8 mouse cellular contexts compared by ENCODE assay signal in genomic region chr6:125349575-125350230, GRCm38 (mm10). TPM values are rescaled to one million over a fixed set of nuclear protein-coding genes. Genes with fewer than 3 reads are reported as not detected.
DNase-seq lines count a peak whose midpoint lies in the region; ATAC-seq and TF ChIP-seq lines count a peak whose summit lies in the region.

No protein-coding gene starts in this region.

- peak overlapping the region; percentile 90 for H3K27ac ChIP-seq in spleen, adult 2 months (ENCODE audit: insufficient read depth, low read length)
- peak overlapping the region; percentile 86 for H3K27ac ChIP-seq in heart, embryonic 10.5 days
- H3K27ac ChIP-seq in kidney, adult 2 months (ENCODE audit: insufficient read depth, low read depth, low read length), result peak overlapping the region; percentile 92
- peak overlapping the region; percentile 96 for H3K27ac ChIP-seq in lung, embryonic 16.5 days (ENCODE audit: low read length)
- H3K27ac ChIP-seq in olfactory bulb, adult 2 months (ENCODE audit: insufficient read depth, low read depth, low read length), result peak overlapping the region; percentile 43; the same call in 1 of the 2 replicates

- no peaks in the 10 kb centered on the region for H3K9me3 ChIP-seq in heart, embryonic 10.5 days
- H3K9me3 ChIP-seq in lung, embryonic 16.5 days (ENCODE audit: control insufficient read depth, low read length), result no peaks in the 10 kb centered on the region

- H3K4me1 ChIP-seq in spleen, adult 2 months (ENCODE audit: control insufficient read depth, insufficient read depth, insufficient read length), result peaks cover 11% of the 10 kb centered on the region; the same call in 1 of the 2 replicates
- peaks cover 58% of the 10 kb centered on the region for H3K4me1 ChIP-seq in heart, embryonic 10.5 days
- H3K4me1 ChIP-seq in kidney, adult 2 months (ENCODE audit: control insufficient read depth, insufficient read depth, low read length), result peaks cover 30% of the 10 kb centered on the region
- H3K4me1 ChIP-seq in lung, embryonic 16.5 days (replicated peaks; ENCODE audit: control insufficient read depth, insufficient read depth, low read length), result peaks cover 57% of the 10 kb centered on the region
- H3K4me1 ChIP-seq in olfactory bulb, adult 2 months (ENCODE audit: control insufficient read depth, insufficient read depth, low read length), result peaks cover 41% of the 10 kb centered on the region

- peak overlapping the region; percentile 80 for H3K9ac ChIP-seq in lung, embryonic 16.5 days (ENCODE audit: low read length)

- no peak for TF ChIP-seq CTCF in spleen, adult 2 months (IDR thresholded peaks at IDR 0.05; ENCODE audit: extremely low read depth, insufficient read depth, insufficient read length, insufficient replicate concordance)
- no peak for TF ChIP-seq CTCF in kidney, adult 2 months (conservative IDR thresholded peaks at IDR 0.05; ENCODE audit: insufficient read depth, insufficient read length, low read depth, low read length)
- TF ChIP-seq CTCF in olfactory bulb, adult 2 months (IDR thresholded peaks at IDR 0.05; ENCODE audit: insufficient read depth, low read depth, low read length), result no peak

- DNase-seq in spleen, adult 2 months (ENCODE audit: low read depth in 1 of 2, low spot score in 2 of 2), result peak in 1 of 2 experiments; percentile 42
- no peak for DNase-seq in spleen, postnatal 14 days (ENCODE audit: low spot score in 2 of 2)
- peak; percentile 85 for DNase-seq in embryo, embryonic 11 days
- DNase-seq in heart, embryonic 10.5 days (ENCODE audit: low spot score), result no peak
- peak; percentile 83 for DNase-seq in kidney, adult 2 months
- DNase-seq in layer of hippocampus, postnatal 36 days, result no peak

- H3K36me3 ChIP-seq in spleen, adult 2 months (ENCODE audit: control insufficient read depth, insufficient read depth, low read length), result no peaks in the 10 kb centered on the region
- no peaks in the 10 kb centered on the region for H3K36me3 ChIP-seq in heart, embryonic 10.5 days
- H3K36me3 ChIP-seq in kidney, adult 2 months (ENCODE audit: control insufficient read depth, insufficient read depth, low read length), result no peaks in the 10 kb centered on the region
- H3K36me3 ChIP-seq in lung, embryonic 16.5 days (ENCODE audit: control insufficient read depth, insufficient read depth, low read length), result no peaks in the 10 kb centered on the region

- H3K4me3 ChIP-seq in spleen, adult 2 months (ENCODE audit: extremely low read depth, insufficient read depth, insufficient read length), result peak overlapping the region; percentile 71
- H3K4me3 ChIP-seq in heart, embryonic 10.5 days, result peak overlapping the region; percentile 78
- peak overlapping the region; percentile 91 for H3K4me3 ChIP-seq in kidney, adult 2 months (ENCODE audit: insufficient read depth, low read depth, low read length)
- H3K4me3 ChIP-seq in lung, embryonic 16.5 days (ENCODE audit: low read length), result peak overlapping the region; percentile 79
- peak overlapping the region; percentile 46 for H3K4me3 ChIP-seq in olfactory bulb, adult 2 months (ENCODE audit: insufficient read depth, low read depth, low read length)

- H3K4me2 ChIP-seq in lung, embryonic 16.5 days (ENCODE audit: low read depth, low read length), result peak overlapping the region; percentile 85

- H3K27me3 ChIP-seq in spleen, adult 2 months (ENCODE audit: control insufficient read depth, insufficient read depth, low read length), result peaks cover 4% of the 10 kb centered on the region; the same call in 1 of the 2 replicates
- peaks cover 22% of the 10 kb centered on the region; the same call in 1 of the 2 replicates for H3K27me3 ChIP-seq in heart, embryonic 10.5 days (ENCODE audit: insufficient read depth, poor library complexity, severe bottlenecking)
- H3K27me3 ChIP-seq in kidney, adult 2 months (replicated peaks; ENCODE audit: control insufficient read depth, insufficient read depth, low read length), result no peaks in the 10 kb centered on the region
- no peaks in the 10 kb centered on the region for H3K27me3 ChIP-seq in lung, embryonic 16.5 days (ENCODE audit: control insufficient read depth, insufficient read depth, low read depth, low read length)

- TF ChIP-seq POLR2A in spleen, adult 2 months (IDR thresholded peaks at IDR 0.05; ENCODE audit: low read depth, low read length), result peak; percentile 4
- peak; percentile 15 for TF ChIP-seq POLR2A in kidney, adult 2 months (IDR thresholded peaks at IDR 0.05; ENCODE audit: low read depth, low read length)
- TF ChIP-seq POLR2A in olfactory bulb, adult 2 months (IDR thresholded peaks at IDR 0.05; ENCODE audit: insufficient read depth, low read depth, low read length), result no peak

- peak; percentile 92 for ATAC-seq in lung, embryonic 16.5 days (ENCODE audit: low read depth)

- WGBS in spleen, adult 2 months, result 1% methylated on average over 26 of the region's 27 CpGs
- WGBS in heart, embryonic 10.5 days, result under 1% methylated on average over 27 of the region's 27 CpGs
- WGBS in kidney, adult 2 months, result under 1% methylated on average over 27 of the region's 27 CpGs
- WGBS in lung, embryonic 16.5 days, result 0% methylated on average over 27 of the region's 27 CpGs
- 14% methylated on average over 27 of the region's 27 CpGs for WGBS in olfactory bulb, adult 2 months

RNA-seq across cellular contexts. Expression of gene Tnfrsf1a, which starts 0.5 kb away (rescaled TPM):
- 51.3 and 63.7 TPM in 2 replicates for polyA plus RNA-seq in spleen, adult 2 months (2012; rRNA removed)
- polyA plus RNA-seq in heart, embryonic 10.5 days (2016; fragmentation: Nextera tagmentation; extraction: Ambion mirVana), result 33.6 and 35.3 TPM in 2 replicates
- 98.6 and 109 TPM in 2 replicates for polyA plus RNA-seq in kidney, adult 2 months (2012; rRNA removed)
- polyA plus RNA-seq in lung, embryonic 16.5 days (2015; fragmentation: Nextera tagmentation; extraction: Ambion mirVana), result 115 and 117 TPM in 2 replicates
- not detected in 2 replicates for polyA plus RNA-seq in olfactory bulb, adult 2 months (2012; ENCODE audit: insufficient read depth, insufficient read length, low replicate concordance, missing spikeins)
- 10 to 100 TPM in 1 of 2 experiments, 1 to 10 TPM in 1; 9.9 to 12.6 TPM for total RNA-seq in layer of hippocampus, postnatal 36 days (2021)

RNA-seq across cellular contexts. Expression of gene Scnn1a, which starts 29.2 kb away (rescaled TPM):
- 1.5 and 2.1 TPM in 2 replicates for polyA plus RNA-seq in spleen, adult 2 months (2012; rRNA removed)
- 0.65 and 0.98 TPM in 2 replicates for polyA plus RNA-seq in heart, embryonic 10.5 days (2016; fragmentation: Nextera tagmentation; extraction: Ambion mirVana)
- polyA plus RNA-seq in kidney, adult 2 months (2012; rRNA removed), result 83.5 and 89.5 TPM in 2 replicates
- polyA plus RNA-seq in lung, embryonic 16.5 days (2015; fragmentation: Nextera tagmentation; extraction: Ambion mirVana), result 9.1 and 13.4 TPM in 2 replicates
- not detected in 2 replicates for polyA plus RNA-seq in olfactory bulb, adult 2 months (2012; ENCODE audit: insufficient read depth, insufficient read length, low replicate concordance, missing spikeins)
- total RNA-seq in layer of hippocampus, postnatal 36 days (2021), result 1 to 10 TPM; 4.1 to 4.3 TPM

RNA-seq across cellular contexts. Expression of gene Plekhg6, which starts 30.9 kb away (rescaled TPM):
- polyA plus RNA-seq in spleen, adult 2 months (2012; rRNA removed), result not detected in 2 replicates
- 0.20 TPM in 1 of 2 replicates, not detected in the other for polyA plus RNA-seq in heart, embryonic 10.5 days (2016; fragmentation: Nextera tagmentation; extraction: Ambion mirVana)
- 6.1 and 7.1 TPM in 2 replicates for polyA plus RNA-seq in kidney, adult 2 months (2012; rRNA removed)
- polyA plus RNA-seq in lung, embryonic 16.5 days (2015; fragmentation: Nextera tagmentation; extraction: Ambion mirVana), result 0.49 and 0.99 TPM in 2 replicates
- not detected in 2 replicates for polyA plus RNA-seq in olfactory bulb, adult 2 months (2012; ENCODE audit: insufficient read depth, insufficient read length, low replicate concordance, missing spikeins)
- under 1 TPM in 1 of 2 experiments, not detected in 1; 0.25 TPM for total RNA-seq in layer of hippocampus, postnatal 36 days (2021)

RNA-seq across cellular contexts. Expression of gene Ltbr, which starts 36.0 kb away (rescaled TPM):
- polyA plus RNA-seq in spleen, adult 2 months (2012; rRNA removed), result 22.8 and 24.5 TPM in 2 replicates
- 37.8 and 40.4 TPM in 2 replicates for polyA plus RNA-seq in heart, embryonic 10.5 days (2016; fragmentation: Nextera tagmentation; extraction: Ambion mirVana)
- polyA plus RNA-seq in kidney, adult 2 months (2012; rRNA removed), result 97.1 and 116 TPM in 2 replicates
- 91.1 and 96.4 TPM in 2 replicates for polyA plus RNA-seq in lung, embryonic 16.5 days (2015; fragmentation: Nextera tagmentation; extraction: Ambion mirVana)
- polyA plus RNA-seq in olfactory bulb, adult 2 months (2012; ENCODE audit: insufficient read depth, insufficient read length, low replicate concordance, missing spikeins), result not detected in 2 replicates
- total RNA-seq in layer of hippocampus, postnatal 36 days (2021), result 1 to 10 TPM; 6.9 to 7.0 TPM

Comparison
In these comparisons a context has a peak if more than half of its experiments do, and no peak if none do; other contexts are left out.
1. DNase-seq: peak in embryo, embryonic 11 days (single experiment) and kidney, adult 2 months (single experiment); none in spleen, postnatal 14 days (0 of 2), heart, embryonic 10.5 days (single experiment) and layer of hippocampus, postnatal 36 days (0 of 2).
2. H3K27ac ChIP-seq: peak in every context shown above with its lines; median percentile 96 in lung, embryonic 16.5 days; 92 in kidney, adult 2 months; 90 in spleen, adult 2 months; 86 in heart, embryonic 10.5 days; 43 in olfactory bulb, adult 2 months.
3. Peak in every context shown above with its lines, with median percentiles within 50 percentile points of each other: H3K4me3 ChIP-seq.